Mouse (Mus musculus) heart, postnatal 36 days (tissue): ENCODE measurements around the gene Crat. TPM values are rescaled to one million over a fixed set of nuclear protein-coding genes. Genes with fewer than 3 reads are reported as not detected.

Experiments used
- microRNA-seq, 2 experiments: library from miRNA; unstranded; fragments of <30 nt; microRNA quantifications; one replicate each; pipeline ENCODE4 v1.2.0; 2021; ENCODE audit warnings: borderline number of aligned reads in 2 of 2
- total RNA-seq, 2 experiments: library from RNA; stranded (reverse); gene quantifications; 2 replicates each; pipeline ENCODE4 v1.2.3; 2021

Gene Crat
- total RNA-seq, 2 experiments from 2014 or later = 496 to 534 TPM

Small RNAs within 50 kb of the gene (microRNA-seq; reads per million reads assigned to microRNA genes)
- 0 reads per million in 2 experiments for gene Gm47292

Other genes starting within 250 kb of the Crat start
- gene Endog, start 244.3 kb downstream of the Crat start, total RNA-seq = 10 to 100 TPM; 91.8 to 92.4 TPM
- gene Spout1, start 237.4 kb downstream of the Crat start, total RNA-seq = 1 to 10 TPM; 5.8 to 6.0 TPM
- 10 to 100 TPM; 40.9 to 42.8 TPM for gene Kyat1, start 210.0 kb downstream of the Crat start, total RNA-seq
- gene Lrrc8a, start 178.1 kb downstream of the Crat start, total RNA-seq = 10 to 100 TPM; 56.7 to 67.8 TPM
- gene Gm28035, start 175.2 kb downstream of the Crat start, total RNA-seq = 1 to 10 TPM; 4.5 to 5.5 TPM
- 100 to 1,000 TPM in 1 of 2 experiments, 10 to 100 TPM in 1; 96.9 to 120 TPM for gene Phyhd1, start 149.6 kb downstream of the Crat start, total RNA-seq
- gene Gm28038, start 134.8 kb downstream of the Crat start, total RNA-seq = 1 to 10 TPM in 1 of 2 experiments, under 1 TPM in 1; 0.92 to 3.1 TPM
- gene Dolk, start 129.5 kb downstream of the Crat start, total RNA-seq = 10 to 100 TPM; 22.4 to 24.7 TPM
- 10 to 100 TPM; 17.0 to 20.5 TPM for gene Nup188, start 129.4 kb downstream of the Crat start, total RNA-seq
- gene Sh3glb2, start 56.5 kb downstream of the Crat start, total RNA-seq = 10 to 100 TPM; 41.9 to 43.1 TPM
- 10 to 100 TPM; 62.9 to 69.4 TPM for gene Miga2, start 51.6 kb downstream of the Crat start, total RNA-seq
- gene Dolpp1, start 23.6 kb downstream of the Crat start, total RNA-seq = 1 to 10 TPM; 7.6 to 8.8 TPM
- gene Ptpa, start 226 bp upstream of the Crat start, total RNA-seq = 10 to 100 TPM; 82.9 to 85.1 TPM
- 1 to 10 TPM; 4.6 to 5.6 TPM for gene Ier5l, start 58.4 kb upstream of the Crat start, total RNA-seq
- gene Cstad, start 179.2 kb upstream of the Crat start, total RNA-seq = 1 to 10 TPM; 1.5 to 2.3 TPM